12 mouse cellular contexts compared by ENCODE assay signal in genomic region chr5:105322543-105322942, GRCm38 (mm10). TPM values are rescaled to one million over a fixed set of nuclear protein-coding genes. Genes with fewer than 3 reads are reported as not detected.
DNase-seq lines count a peak whose midpoint lies in the region; ATAC-seq and TF ChIP-seq lines count a peak whose summit lies in the region.
"Had no signal": no experiment of that assay in that cellular context is flagged by ENCODE, and none has a peak within 500 bp of the region (broad histone marks: within the 10 kb centered on the region; RNA-seq: fewer than 3 reads in every experiment).

No protein-coding gene starts in this region.

- H3K36me3 ChIP-seq in forebrain, postnatal 0 days (ENCODE audit: insufficient read depth), result no peaks in the 10 kb centered on the region
- no peaks in the 10 kb centered on the region for H3K36me3 ChIP-seq in forebrain, embryonic 13.5 days (ENCODE audit: poor library complexity, severe bottlenecking)
- H3K36me3 ChIP-seq: heart, embryonic 15.5 days had no signal

- no peaks in the 10 kb centered on the region for H3K4me1 ChIP-seq in forebrain, postnatal 0 days (ENCODE audit: insufficient read depth)
- H3K4me1 ChIP-seq in forebrain, embryonic 13.5 days, result no peaks in the 10 kb centered on the region
- H3K4me1 ChIP-seq: heart, embryonic 15.5 days had no signal

- no peak overlapping the region for H3K27ac ChIP-seq in forebrain, postnatal 0 days (ENCODE audit: low read depth, low read length)
- no peak overlapping the region for H3K27ac ChIP-seq in forebrain, embryonic 13.5 days
- H3K27ac ChIP-seq: heart, embryonic 15.5 days; macrophage had no signal

- H3K4me2 ChIP-seq in forebrain, postnatal 0 days (ENCODE audit: low read depth), result no peak overlapping the region
- no peak overlapping the region for H3K4me2 ChIP-seq in forebrain, embryonic 13.5 days
- H3K4me2 ChIP-seq: heart, embryonic 15.5 days had no signal

- no peaks in the 10 kb centered on the region for H3K27me3 ChIP-seq in forebrain, postnatal 0 days (ENCODE audit: insufficient read depth, low read length)
- no peaks in the 10 kb centered on the region for H3K27me3 ChIP-seq in forebrain, embryonic 13.5 days
- H3K27me3 ChIP-seq: heart, embryonic 15.5 days had no signal

- no peak overlapping the region for H3K4me3 ChIP-seq in forebrain, postnatal 0 days (ENCODE audit: low read depth, low read length)
- H3K4me3 ChIP-seq in forebrain, embryonic 13.5 days, result no peak overlapping the region
- H3K4me3 ChIP-seq: heart, embryonic 15.5 days had no signal

- peak; percentile 52 for DNase-seq in forebrain, postnatal 0 days
- DNase-seq in layer of hippocampus, adult 9-10 months (ENCODE audit: low spot score), result peak; percentile 5
- no peak for DNase-seq in layer of hippocampus, postnatal 36 days
- peak; percentile 48 for DNase-seq in CD4-positive helper T cell, adult 2 months (ENCODE audit: low read depth, low spot score)
- DNase-seq in brain, embryonic 14.5 days (ENCODE audit: low read depth), result peak; percentile 20
- DNase-seq in urinary bladder, adult 2 months (ENCODE audit: low spot score), result no peak
- no peak for DNase-seq in urinary bladder, postnatal 25 days (ENCODE audit: low spot score)

- H3K9ac ChIP-seq in forebrain, postnatal 0 days, result no peak overlapping the region
- no peak overlapping the region for H3K9ac ChIP-seq in forebrain, embryonic 13.5 days
- H3K9ac ChIP-seq: heart, embryonic 15.5 days had no signal

- TF ChIP-seq POLR2A in brain, embryonic 14.5 days (IDR thresholded peaks at IDR 0.05; ENCODE audit: borderline replicate concordance, extremely low read depth, insufficient read depth, insufficient read length, poor library complexity, severe bottlenecking), result no peak

- no peaks in the 10 kb centered on the region for H3K9me3 ChIP-seq in forebrain, postnatal 0 days (ENCODE audit: low read length)
- H3K9me3 ChIP-seq in forebrain, embryonic 13.5 days (replicated peaks), result no peaks in the 10 kb centered on the region
- H3K9me3 ChIP-seq: heart, embryonic 15.5 days had no signal

- peak; percentile 64 for TF ChIP-seq CTCF in forebrain, postnatal 0 days (IDR thresholded peaks at IDR 0.05; ENCODE audit: low read depth)
- no peak for TF ChIP-seq CTCF in brain, embryonic 14.5 days (IDR thresholded peaks at IDR 0.05; ENCODE audit: borderline replicate concordance, extremely low read depth, insufficient read depth, insufficient read length)

- WGBS in forebrain, postnatal 0 days, result 78% methylated on average over 2 of the region's 2 CpGs
- WGBS in forebrain, embryonic 13.5 days, result 78% methylated on average over 2 of the region's 2 CpGs

- ATAC-seq in forebrain, postnatal 0 days, result no peak; the same call in 1 of the 2 replicates
- no peak for ATAC-seq in forebrain, embryonic 13.5 days

RNA-seq across cellular contexts. Expression of gene Gbp6, which starts 29.0 kb away (rescaled TPM):
- 2.0 and 3.2 TPM in 2 replicates for total RNA-seq in forebrain, postnatal 0 days (2014; rRNA removed)
- 1.1 and 1.8 TPM in 2 replicates for polyA plus RNA-seq in forebrain, postnatal 0 days (2015; fragmentation: Nextera tagmentation; extraction: Ambion mirVana)
- 0.48 and 0.76 TPM in 2 replicates for polyA plus RNA-seq in forebrain, embryonic 13.5 days (2015; fragmentation: Nextera tagmentation; extraction: Ambion mirVana)
- 1 to 10 TPM in 1 of 2 experiments, under 1 TPM in 1; 0.42 to 1.1 TPM for total RNA-seq in layer of hippocampus, postnatal 36 days (2021)
- 1.3 and 2.1 TPM in 2 replicates for polyA plus RNA-seq in brain, embryonic 14.5 days (2012; rRNA removed)
- 10.8 and 20.1 TPM in 2 replicates for polyA plus RNA-seq in urinary bladder, adult 2 months (2012; rRNA removed)

RNA-seq across cellular contexts. Expression of gene Gm43302, which starts 29.0 kb away (rescaled TPM):
- total RNA-seq in forebrain, postnatal 0 days (2014; rRNA removed), result not detected in 2 replicates
- polyA plus RNA-seq in forebrain, postnatal 0 days (2015; fragmentation: Nextera tagmentation; extraction: Ambion mirVana), result 0.33 TPM in 1 of 2 replicates, not detected in the other
- polyA plus RNA-seq in forebrain, embryonic 13.5 days (2015; fragmentation: Nextera tagmentation; extraction: Ambion mirVana), result 0.12 TPM in 1 of 2 replicates, not detected in the other
- total RNA-seq in layer of hippocampus, postnatal 36 days (2021), result not detected
- polyA plus RNA-seq in brain, embryonic 14.5 days (2012; rRNA removed), result 0.59 and 1.3 TPM in 2 replicates
- polyA plus RNA-seq in urinary bladder, adult 2 months (2012; rRNA removed), result 0.95 and 2.3 TPM in 2 replicates
- total RNA-seq: layer of hippocampus, postnatal 14 days; neutrophil, adult 5-6 weeks had no signal
- polyA plus RNA-seq: heart, embryonic 15.5 days; macrophage had no signal

Comparison
In these comparisons a context has a peak if more than half of its experiments do, and no peak if none do; other contexts are left out.
1. DNase-seq: peak in forebrain, postnatal 0 days (single experiment), layer of hippocampus, adult 9-10 months (single experiment), CD4-positive helper T cell, adult 2 months (single experiment) and brain, embryonic 14.5 days (single experiment); none in layer of hippocampus, postnatal 36 days (0 of 2), urinary bladder, adult 2 months (single experiment) and urinary bladder, postnatal 25 days (single experiment).